Mouse (Mus musculus) intestine, embryonic 14.5 days (tissue): Measurements from ENCODE around the gene Galnt14. TPM values are rescaled to one million over a fixed set of nuclear protein-coding genes. Genes with fewer than 3 reads are reported as not detected.

Experiments
- ATAC-seq: fragments of 200-750 bp; cut with Nextera tagmentation; replicated peaks from 2 replicates; pipeline ENCODE4 v1.8.0; 2017; ENCODE audit warnings: low read depth, moderate number of reproducible peaks, moderate TSS enrichment, moderate library complexity; ENCODE audit not compliant: low FRiP score, low TSS enrichment
- DNase-seq: peaks from one replicate; pipeline ENCODE4 v3.0.0-alpha.2; 2018; ENCODE audit warnings: low spot score
- H3K27ac ChIP-seq: fragments of 300-500 bp; sonication (generic); 2 replicates; pipeline ENCODE4 v1.5.1; 2014; ENCODE audit warnings: low read depth, mild to moderate bottlenecking, control low read depth
- H3K27me3 ChIP-seq: fragments of 300-500 bp; sonication (generic); replicated peaks from 2 replicates; pipeline ENCODE4 v1.6.1; 2014; ENCODE audit warnings: low read length, control low read depth; ENCODE audit not compliant: control insufficient read depth, insufficient read depth
- H3K36me3 ChIP-seq: fragments of 300-500 bp; sonication (generic); 2 replicates; pipeline ENCODE4 v1.6.1; 2014; ENCODE audit warnings: low read length, control low read depth; ENCODE audit not compliant: control insufficient read depth, insufficient read depth
- H3K4me1 ChIP-seq: fragments of 300-500 bp; sonication (generic); replicated peaks from 2 replicates; pipeline ENCODE4 v1.6.1; 2014; ENCODE audit warnings: low read length, control low read depth, mixed read lengths; ENCODE audit not compliant: control insufficient read depth, insufficient read depth
- H3K4me2 ChIP-seq: fragments of 300-500 bp; sonication (generic); 2 replicates; pipeline ENCODE4 v1.6.1; 2014; ENCODE audit warnings: low read length
- H3K4me3 ChIP-seq: fragments of 300-500 bp; sonication (generic); 2 replicates; pipeline ENCODE4 v1.5.1; 2014; ENCODE audit warnings: low read depth, low read length, control low read depth, mixed read lengths
- H3K9ac ChIP-seq: fragments of 300-500 bp; sonication (generic); 2 replicates; pipeline ENCODE4 v1.6.1; 2014; ENCODE audit warnings: mild to moderate bottlenecking, low read length
- H3K9me3 ChIP-seq: fragments of 300-500 bp; sonication (generic); 2 replicates; pipeline ENCODE4 v1.6.1; 2016; ENCODE audit warnings: low read length, control low read depth; ENCODE audit not compliant: control insufficient read depth
- WGBS: fragments of 180-500 bp; shearing (Covaris S2); extraction: QIAGEN DNeasy Blood & Tissue Kit; methylation state at CpG from one replicate; pipeline ENCODE4 v1.1.7; 2014; 5-methylcytosine and 5-hydroxymethylcytosine counted together
- polyA plus RNA-seq: library from polyadenylated mRNA; unstranded; fragments of >200 nt; fragmentation: Nextera tagmentation; extraction: Ambion mirVana; gene quantifications from 2 replicates; pipeline ENCODE4 v1.2.1, GENCODE M21; 2014

Gene Galnt14
- polyA plus RNA-seq, 1 experiment from 2014 or later, result 1.2 TPM

GRCm38 (mm10) chr17:73711919-73712318 lies 1.7 kb upstream of the Galnt14 start:
- no peak overlapping the region for H3K4me3 ChIP-seq

GRCm38 (mm10) chr17:73709131-73710041 lies 867 bp downstream of the Galnt14 start:
- Histone ChIP-seq H3K9ac (0 out of 2 replicates have a peak overlapping the region, but pooled peaks have one; percentile 22), H3K27me3 (peaks cover 52% of the 10 kb centered on the region)
- ATAC-seq, result peak; percentile 32

More at GRCm38 (mm10) chr17:73711919-73712318, 1.7 kb upstream of the Galnt14 start:
- Histone ChIP-seq H3K27me3 (peaks cover 52% of the 10 kb centered on the region), H3K4me1 (0 out of 2 replicates have a peak, but pooled peaks cover 6% of the 10 kb centered on the region), H3K9ac (no peak overlapping the region), H3K36me3 (no peaks in the 10 kb centered on the region), H3K27ac (no peak overlapping the region), H3K9me3 (peaks cover 7% of the 10 kb centered on the region; the same call in 1 of the 2 replicates), H3K4me2 (no peak overlapping the region)
- DNase-seq (no peak), ATAC-seq (no peak)
- WGBS, result 63% methylated on average over 15 of the region's 15 CpGs

GRCm38 (mm10) chr17:73708451-73708850 lies 1.8 kb downstream of the Galnt14 start:
- DNase-seq, result no peak
- peaks cover 7% of the 10 kb centered on the region; the same call in 1 of the 2 replicates for H3K9me3 ChIP-seq
- 0 out of 2 replicates have a peak, but pooled peaks cover 6% of the 10 kb centered on the region for H3K4me1 ChIP-seq
- WGBS, result 94% methylated on average over 6 of the region's 6 CpGs
- H3K9ac ChIP-seq, result no peak overlapping the region
- H3K27ac ChIP-seq, result no peak overlapping the region
- no peak overlapping the region for H3K4me2 ChIP-seq
- H3K36me3 ChIP-seq, result no peaks in the 10 kb centered on the region
- peaks cover 44% of the 10 kb centered on the region for H3K27me3 ChIP-seq
- ATAC-seq, result no peak
- no peak overlapping the region for H3K4me3 ChIP-seq

More at GRCm38 (mm10) chr17:73709131-73710041, 867 bp downstream of the Galnt14 start:
- peaks cover 7% of the 10 kb centered on the region; the same call in 1 of the 2 replicates for H3K9me3 ChIP-seq
- 3% methylated on average over 43 of the region's 43 CpGs for WGBS
- peak; percentile 59 for DNase-seq
- peak overlapping the region; percentile 44 for H3K4me3 ChIP-seq
- H3K36me3 ChIP-seq, result no peaks in the 10 kb centered on the region
- H3K27ac ChIP-seq, result no peak overlapping the region
- peak overlapping the region; percentile 93 for H3K4me2 ChIP-seq
- 0 out of 2 replicates have a peak, but pooled peaks cover 6% of the 10 kb centered on the region for H3K4me1 ChIP-seq

GRCm38 (mm10) chr17:73703571-73703970 lies 6.7 kb downstream of the Galnt14 start:
- no peak for ATAC-seq

GRCm38 (mm10) chr17:73701016-73701415 lies 9.2 kb downstream of the Galnt14 start:
- H3K9ac ChIP-seq, result no peak overlapping the region
- H3K27ac ChIP-seq, result no peak overlapping the region
- H3K4me1 ChIP-seq, result no peaks in the 10 kb centered on the region
- DNase-seq, result no peak
- WGBS, result 26% methylated on average over 7 of the region's 7 CpGs
- H3K9me3 ChIP-seq, result no peaks in the 10 kb centered on the region
- no peaks in the 10 kb centered on the region for H3K27me3 ChIP-seq
- H3K4me3 ChIP-seq, result no peak overlapping the region
- ATAC-seq, result no peak
- no peak overlapping the region for H3K4me2 ChIP-seq
- H3K36me3 ChIP-seq, result no peaks in the 10 kb centered on the region

More at GRCm38 (mm10) chr17:73703571-73703970, 6.7 kb downstream of the Galnt14 start:
- Histone ChIP-seq H3K27ac (no peak overlapping the region), H3K9ac (no peak overlapping the region), H3K9me3 (peaks cover 7% of the 10 kb centered on the region; the same call in 1 of the 2 replicates), H3K36me3 (no peaks in the 10 kb centered on the region), H3K4me3 (no peak overlapping the region), H3K4me1 (no peaks in the 10 kb centered on the region), H3K27me3 (peaks cover 6% of the 10 kb centered on the region; the same call in 1 of the 2 replicates), H3K4me2 (no peak overlapping the region)
- DNase-seq, result no peak

- no peak for DNase-seq
Observed at GRCm38 (mm10) chr17:73699881-73700280, 10.4 kb downstream of the Galnt14 start.

GRCm38 (mm10) chr17:73694206-73694952 lies 15.9 kb downstream of the Galnt14 start:
- no peak for ATAC-seq
- H3K36me3 ChIP-seq, result no peaks in the 10 kb centered on the region
- H3K27ac ChIP-seq, result no peak overlapping the region
- H3K27me3 ChIP-seq, result no peaks in the 10 kb centered on the region
- WGBS, result 81% methylated on average over 3 of the region's 3 CpGs
- no peaks in the 10 kb centered on the region for H3K9me3 ChIP-seq
- no peak overlapping the region for H3K4me3 ChIP-seq
- no peak overlapping the region for H3K4me2 ChIP-seq
- H3K4me1 ChIP-seq, result no peaks in the 10 kb centered on the region
- H3K9ac ChIP-seq, result no peak overlapping the region
- DNase-seq, result no peak

More at GRCm38 (mm10) chr17:73699881-73700280, 10.4 kb downstream of the Galnt14 start:
- no peak for ATAC-seq
- no peaks in the 10 kb centered on the region for H3K27me3 ChIP-seq
- H3K9ac ChIP-seq, result no peak overlapping the region
- 69% methylated on average over 6 of the region's 6 CpGs for WGBS
- H3K36me3 ChIP-seq, result no peaks in the 10 kb centered on the region
- H3K4me1 ChIP-seq, result no peaks in the 10 kb centered on the region
- H3K4me2 ChIP-seq, result no peak overlapping the region
- no peaks in the 10 kb centered on the region for H3K9me3 ChIP-seq
- H3K4me3 ChIP-seq, result no peak overlapping the region
- H3K27ac ChIP-seq, result no peak overlapping the region

GRCm38 (mm10) chr17:73688261-73688660 lies 22.0 kb downstream of the Galnt14 start:
- Histone ChIP-seq H3K4me1 (no peaks in the 10 kb centered on the region), H3K27me3 (no peaks in the 10 kb centered on the region), H3K36me3 (no peaks in the 10 kb centered on the region), H3K27ac (no peak overlapping the region), H3K4me2 (no peak overlapping the region), H3K4me3 (no peak overlapping the region), H3K9me3 (no peaks in the 10 kb centered on the region), H3K9ac (no peak overlapping the region)
- ATAC-seq (no peak), DNase-seq (no peak)
- WGBS, result 62% methylated on average over 3 of the region's 3 CpGs
